Mouse (Mus musculus): ENCODE results near the gene Srsf6.
A peak's percentile ranks its signal among the peaks of the same experiment; 100 is the strongest.

Srsf6 gene

GRCm38 (mm10) chr2:162948221-162948620, 16.9 kb downstream of the Srsf6 start:
- Histone ChIP-seq H3K36me3 (ENCODE audit: control insufficient read depth, insufficient read depth, low read length, poor library complexity, severe bottlenecking) (no peaks in the 10 kb centered on the region), H3K27me3 (ENCODE audit: control insufficient read depth, insufficient read depth, low read length, poor library complexity, severe bottlenecking) (peaks cover 3% of the 10 kb centered on the region; the same call in 1 of the 2 replicates)
- DNase-seq (ENCODE audit: low read depth, low spot score): no peak

DNA sequence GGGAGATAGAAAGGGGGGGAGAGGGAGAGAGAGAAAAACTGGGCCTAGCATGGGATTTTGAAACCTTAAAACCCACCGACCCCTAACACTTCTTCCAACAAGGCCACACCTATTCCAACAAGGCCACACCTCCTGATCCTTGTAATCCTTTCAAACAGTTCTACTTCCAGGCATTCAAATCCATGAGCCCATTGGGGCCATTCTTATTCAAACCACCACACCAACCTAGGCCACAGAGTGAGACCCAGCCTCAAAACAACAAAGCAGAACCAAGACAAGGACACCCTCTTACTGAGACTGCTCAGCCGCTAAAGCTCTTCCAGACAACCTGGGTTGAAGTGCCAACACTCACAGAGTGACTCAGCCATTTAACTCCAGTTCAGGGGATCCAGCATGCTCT, 19.4 kb downstream of the Srsf6 start:
- Histone ChIP-seq H3K27me3 (ENCODE audit: control insufficient read depth, insufficient read depth, low read length, poor library complexity, severe bottlenecking) (no peaks in the 10 kb centered on the region), H3K36me3 (ENCODE audit: control insufficient read depth, insufficient read depth, low read length, poor library complexity, severe bottlenecking) (no peaks in the 10 kb centered on the region)
- no peak for DNase-seq (ENCODE audit: low read depth, low spot score)

DNA sequence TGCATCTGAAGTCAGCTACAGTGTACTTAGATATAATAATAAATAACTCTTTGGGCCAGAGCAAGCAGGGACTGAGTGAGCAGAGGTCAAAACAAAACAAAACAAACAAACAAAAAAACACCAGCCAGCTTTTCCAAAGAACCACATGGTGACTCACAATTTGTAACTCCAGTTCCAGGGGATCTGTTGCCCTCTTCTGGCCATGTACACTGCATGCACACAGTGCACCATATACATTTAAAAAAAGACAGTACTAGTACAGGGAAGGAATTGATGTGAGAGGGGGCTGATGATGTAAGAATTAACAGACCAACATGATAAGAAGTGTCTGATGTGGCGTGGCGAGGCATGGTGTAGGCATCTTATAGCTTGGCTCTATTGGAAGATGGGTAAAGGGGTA, 25.5 kb downstream of the Srsf6 start:
- Histone ChIP-seq H3K36me3 (ENCODE audit: control insufficient read depth, insufficient read depth, low read length, poor library complexity, severe bottlenecking) (no peaks in the 10 kb centered on the region), H3K27me3 (ENCODE audit: control insufficient read depth, insufficient read depth, low read length, poor library complexity, severe bottlenecking) (no peaks in the 10 kb centered on the region)
- DNase-seq (ENCODE audit: low read depth, low spot score): no peak

DNA sequence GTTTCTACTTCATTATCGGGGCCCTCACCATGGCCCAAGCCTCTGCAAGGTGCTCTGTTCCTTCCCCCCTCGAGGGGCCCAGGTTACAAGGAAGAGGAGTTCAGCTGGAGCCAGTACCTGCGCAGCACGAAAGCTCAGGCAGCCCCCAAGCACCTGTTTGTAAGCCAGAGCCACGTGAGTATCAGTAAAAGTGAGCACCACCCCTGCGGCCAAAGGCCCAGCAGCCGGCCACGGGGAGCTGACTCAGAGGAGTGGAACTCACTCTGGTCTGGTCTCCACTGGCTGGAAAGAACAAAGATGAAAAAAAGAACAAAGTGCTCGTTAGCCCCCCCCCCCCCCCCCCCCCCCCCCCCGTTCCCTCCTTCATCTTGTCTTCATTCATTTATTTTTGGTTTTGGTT, 30.0 kb downstream of the Srsf6 start:
- DNase-seq (ENCODE audit: low read depth, low spot score): no peak
- Histone ChIP-seq H3K27me3 (ENCODE audit: control insufficient read depth, insufficient read depth, low read length, poor library complexity, severe bottlenecking) (no peaks in the 10 kb centered on the region), H3K36me3 (ENCODE audit: control insufficient read depth, insufficient read depth, low read length, poor library complexity, severe bottlenecking) (no peaks in the 10 kb centered on the region)

DNA sequence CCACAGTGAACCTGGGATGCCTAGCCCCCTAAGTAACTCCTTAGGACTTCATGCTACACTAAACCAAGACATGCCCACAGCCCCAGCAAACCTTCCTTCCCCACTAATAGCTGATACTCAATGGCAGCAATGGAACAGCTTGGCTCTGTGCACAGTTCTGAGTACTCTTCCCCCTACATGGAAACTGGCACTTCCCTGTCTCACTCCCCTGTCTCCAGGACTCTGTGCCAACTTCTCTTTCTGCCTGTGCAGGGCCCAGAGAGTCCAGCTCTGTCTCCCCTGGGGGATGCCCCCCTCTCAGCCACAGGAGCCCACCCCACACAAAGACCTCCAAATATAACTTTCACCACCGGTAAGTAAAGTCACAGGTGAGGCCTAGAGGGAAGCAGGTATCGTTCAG, 35.4 kb downstream of the Srsf6 start:
- Histone ChIP-seq H3K27me3 (ENCODE audit: control insufficient read depth, insufficient read depth, low read length, poor library complexity, severe bottlenecking) (no peaks in the 10 kb centered on the region), H3K36me3 (ENCODE audit: control insufficient read depth, insufficient read depth, low read length, poor library complexity, severe bottlenecking) (no peaks in the 10 kb centered on the region)
- no peak for DNase-seq (ENCODE audit: low read depth, low spot score)

DNA sequence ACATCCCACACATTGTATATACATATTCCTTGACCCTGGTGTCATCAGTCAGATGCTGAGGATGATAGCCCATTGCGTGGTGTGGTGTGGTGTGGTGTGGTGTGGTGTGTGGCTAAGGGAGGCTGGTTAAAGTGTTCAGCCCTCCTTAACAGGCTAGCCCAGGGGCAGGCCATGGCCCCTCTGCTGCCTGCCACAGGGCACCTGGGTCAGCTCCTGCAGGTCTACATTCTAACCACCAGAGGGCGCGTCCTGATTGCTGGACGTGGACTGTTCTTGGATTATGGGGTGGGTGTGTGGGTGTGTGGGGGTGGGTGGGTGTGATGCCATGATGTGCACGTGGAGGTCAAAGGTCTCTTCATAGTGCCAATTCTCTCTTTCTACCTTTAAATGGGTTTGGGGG, 37.0 kb downstream of the Srsf6 start:
- DNase-seq (ENCODE audit: low read depth, low spot score): peak; percentile 59
- no peaks in the 10 kb centered on the region for H3K27me3 ChIP-seq (ENCODE audit: control insufficient read depth, insufficient read depth, low read length, poor library complexity, severe bottlenecking)
- H3K36me3 ChIP-seq (ENCODE audit: control insufficient read depth, insufficient read depth, low read length, poor library complexity, severe bottlenecking): no peaks in the 10 kb centered on the region

GRCm38 (mm10) chr2:162969101-162969500, 37.8 kb downstream of the Srsf6 start:
- Histone ChIP-seq H3K36me3 (ENCODE audit: control insufficient read depth, insufficient read depth, low read length, poor library complexity, severe bottlenecking) (no peaks in the 10 kb centered on the region), H3K27me3 (ENCODE audit: control insufficient read depth, insufficient read depth, low read length, poor library complexity, severe bottlenecking) (no peaks in the 10 kb centered on the region)
- DNase-seq (ENCODE audit: low read depth, low spot score): no peak

GRCm38 (mm10) chr2:162970896-162971295, 39.6 kb downstream of the Srsf6 start:
- DNase-seq (ENCODE audit: low read depth, low spot score): no peak
- Histone ChIP-seq H3K27me3 (ENCODE audit: control insufficient read depth, insufficient read depth, low read length, poor library complexity, severe bottlenecking) (no peaks in the 10 kb centered on the region), H3K36me3 (ENCODE audit: control insufficient read depth, insufficient read depth, low read length, poor library complexity, severe bottlenecking) (no peaks in the 10 kb centered on the region)

DNA sequence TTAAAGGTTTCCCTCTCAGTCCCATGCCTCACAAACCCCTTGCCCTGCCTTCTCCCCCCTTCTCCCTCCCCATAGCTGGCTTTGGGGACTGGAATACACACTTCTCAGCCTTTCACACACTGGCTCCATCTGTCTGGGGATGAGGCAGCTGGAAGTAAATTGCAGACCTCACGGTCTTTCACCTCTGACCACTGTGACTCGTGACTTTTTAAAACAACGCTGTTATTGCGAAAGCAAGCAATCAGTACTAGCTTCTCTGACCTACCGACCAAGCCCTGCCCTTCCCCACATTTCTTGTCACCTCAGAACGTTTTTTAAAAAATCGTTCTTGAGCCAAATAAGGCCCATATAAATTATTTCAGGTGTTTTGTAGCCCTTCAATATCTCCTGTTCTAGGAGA, 41.4 kb downstream of the Srsf6 start:
- H3K27me3 ChIP-seq (ENCODE audit: control insufficient read depth, insufficient read depth, low read length, poor library complexity, severe bottlenecking): no peaks in the 10 kb centered on the region
- no peak for DNase-seq (ENCODE audit: low read depth, low spot score)
- no peaks in the 10 kb centered on the region for H3K36me3 ChIP-seq (ENCODE audit: control insufficient read depth, insufficient read depth, low read length, poor library complexity, severe bottlenecking)

DNA sequence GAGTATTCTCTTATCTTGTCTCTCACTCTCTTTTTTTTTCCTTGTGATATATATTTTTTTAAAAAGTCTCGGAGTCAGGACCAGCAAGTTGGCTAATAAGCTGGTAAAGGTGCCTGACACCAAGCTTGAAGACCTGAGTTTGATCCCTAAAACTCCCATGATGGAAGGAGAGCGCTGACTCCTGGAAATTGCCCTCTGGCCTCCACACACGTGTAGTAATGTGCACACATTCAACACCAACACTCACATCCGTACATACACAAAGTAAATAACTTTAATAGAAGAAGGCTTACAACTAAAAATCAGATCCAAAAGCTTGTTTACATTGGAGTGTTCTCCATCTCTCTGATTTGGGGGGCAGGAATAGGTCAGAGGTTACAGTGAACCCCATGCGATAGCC, 41.9 kb downstream of the Srsf6 start:
- Histone ChIP-seq H3K27me3 (ENCODE audit: control insufficient read depth, insufficient read depth, low read length, poor library complexity, severe bottlenecking) (no peaks in the 10 kb centered on the region), H3K36me3 (ENCODE audit: control insufficient read depth, insufficient read depth, low read length, poor library complexity, severe bottlenecking) (no peaks in the 10 kb centered on the region)
- DNase-seq (ENCODE audit: low read depth, low spot score): no peak

GRCm38 (mm10) chr2:162973637-162974036, 42.3 kb downstream of the Srsf6 start:
- Histone ChIP-seq H3K36me3 (ENCODE audit: control insufficient read depth, insufficient read depth, low read length, poor library complexity, severe bottlenecking) (no peaks in the 10 kb centered on the region), H3K27me3 (ENCODE audit: control insufficient read depth, insufficient read depth, low read length, poor library complexity, severe bottlenecking) (no peaks in the 10 kb centered on the region)
- DNase-seq (ENCODE audit: low read depth, low spot score): no peak

GRCm38 (mm10) chr2:162975157-162975775, 43.9 kb downstream of the Srsf6 start:
- no peaks in the 10 kb centered on the region for H3K36me3 ChIP-seq (ENCODE audit: control insufficient read depth, insufficient read depth, low read length, poor library complexity, severe bottlenecking)
- H3K27me3 ChIP-seq (ENCODE audit: control insufficient read depth, insufficient read depth, low read length, poor library complexity, severe bottlenecking): no peaks in the 10 kb centered on the region
- no peak for DNase-seq (ENCODE audit: low read depth, low spot score)

DNA sequence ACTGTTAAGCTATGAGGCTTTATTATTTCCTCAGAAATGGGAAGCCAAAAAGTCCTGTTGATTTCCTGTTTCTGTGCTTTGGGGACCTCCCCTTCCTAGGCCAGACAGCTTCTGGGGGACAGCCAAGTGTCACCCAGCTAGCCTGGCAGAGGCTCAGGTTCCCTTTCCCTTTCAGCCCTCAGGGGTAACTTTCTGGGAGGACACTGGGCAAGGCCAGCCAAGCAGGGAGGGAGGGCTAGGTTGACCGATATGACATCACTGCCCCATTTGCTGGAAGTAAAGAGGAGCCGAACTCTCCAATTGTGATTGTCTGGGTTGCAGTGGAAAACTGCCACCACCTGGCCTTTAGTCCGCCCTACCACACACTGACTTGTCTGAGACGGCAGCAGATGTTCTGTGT, 44.7 kb downstream of the Srsf6 start:
- Histone ChIP-seq H3K36me3 (ENCODE audit: control insufficient read depth, insufficient read depth, low read length, poor library complexity, severe bottlenecking) (no peaks in the 10 kb centered on the region), H3K27me3 (ENCODE audit: control insufficient read depth, insufficient read depth, low read length, poor library complexity, severe bottlenecking) (no peaks in the 10 kb centered on the region)
- DNase-seq (ENCODE audit: low read depth, low spot score): no peak

- Histone ChIP-seq H3K36me3 (ENCODE audit: control insufficient read depth, insufficient read depth, low read length, poor library complexity, severe bottlenecking) (no peaks in the 10 kb centered on the region), H3K27me3 (ENCODE audit: control insufficient read depth, insufficient read depth, low read length, poor library complexity, severe bottlenecking) (peaks cover 2% of the 10 kb centered on the region; the same call in 1 of the 2 replicates)
- no peak for DNase-seq (ENCODE audit: low read depth, low spot score)
Observed at GRCm38 (mm10) chr2:162984381-162984780, 53.1 kb downstream of the Srsf6 start.

DNA sequence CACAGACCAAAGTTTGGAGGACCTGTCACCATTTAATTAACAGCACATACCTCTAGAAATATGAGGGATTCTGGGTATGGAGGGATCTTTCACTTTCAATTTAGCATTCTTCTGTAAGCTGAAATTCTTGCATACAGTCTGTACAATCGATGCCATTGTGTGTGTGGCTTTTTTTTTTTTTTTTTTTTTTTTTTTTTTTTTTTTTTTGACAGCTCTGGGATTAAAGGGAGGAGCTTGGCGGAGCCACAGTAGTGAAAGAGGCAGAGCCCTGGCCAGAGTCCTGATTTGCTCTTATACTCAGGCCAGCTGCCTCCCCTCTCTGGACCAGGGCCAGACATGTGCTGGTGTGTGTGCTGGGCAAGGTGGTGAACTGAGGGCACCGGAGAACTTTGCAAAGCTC, 54.6 kb downstream of the Srsf6 start:
- Histone ChIP-seq H3K36me3 (ENCODE audit: control insufficient read depth, insufficient read depth, low read length, poor library complexity, severe bottlenecking) (no peaks in the 10 kb centered on the region), H3K27me3 (ENCODE audit: control insufficient read depth, insufficient read depth, low read length, poor library complexity, severe bottlenecking) (peaks cover 2% of the 10 kb centered on the region; the same call in 1 of the 2 replicates)
- no peak for DNase-seq (ENCODE audit: low read depth, low spot score)

All from splenic B cell, adult 2 months (primary cell).